ENCODE assay signal across 21 mouse cellular contexts in genomic region chr4:115086763-115087415, GRCm38 (mm10). TPM values are rescaled to one million over a fixed set of nuclear protein-coding genes. Genes with fewer than 3 reads are reported as not detected.
DNase-seq lines count a peak whose midpoint lies in the region; ATAC-seq and TF ChIP-seq lines count a peak whose summit lies in the region.
"Had no signal": no experiment of that assay in that cellular context is flagged by ENCODE, and none has a peak within 500 bp of the region (broad histone marks: within the 10 kb centered on the region; RNA-seq: fewer than 3 reads in every experiment).

No protein-coding gene starts in this region.

- H3K9ac ChIP-seq in liver, embryonic 12.5 days = peak overlapping the region; percentile 35; the same call in 1 of the 2 replicates
- 0 out of 2 replicates have a peak overlapping the region, but pooled peaks have one; percentile 6 for H3K9ac ChIP-seq in kidney, embryonic 16.5 days (replicated peaks; ENCODE audit: low read length)
- no peak overlapping the region for H3K9ac ChIP-seq in midbrain, embryonic 13.5 days (replicated peaks)

- POLR2A ChIA-PET in Patski (lab: Charles Lee) = interaction anchor here (0.7 to 0.9 kb wide), 3 partner anchors 40 to 187 kb away, joined by 3 to 4 read pairs (median 3); no protein-coding TSS in a partner anchor

- H3K9me3 ChIP-seq in liver, embryonic 12.5 days (replicated peaks) = no peaks in the 10 kb centered on the region
- H3K9me3 ChIP-seq in kidney, embryonic 16.5 days (ENCODE audit: low read length) = no peaks in the 10 kb centered on the region
- no peaks in the 10 kb centered on the region for H3K9me3 ChIP-seq in midbrain, embryonic 13.5 days
- H3K9me3 ChIP-seq: forebrain, embryonic 10.5 days; hindbrain, embryonic 10.5 days; midbrain, embryonic 10.5 days had no signal

- DNase-seq in liver (no peak), Patski (ENCODE audit: low read depth, low spot score) (no peak)
- DNase-seq in lung, postnatal 10 days = peak; percentile 46
- DNase-seq in cerebellum, postnatal 36 days = no peak
- no peak for DNase-seq in layer of hippocampus, adult 2 months (ENCODE audit: low spot score in 2 of 2)
- DNase-seq: adrenal gland, postnatal 36 days; cerebellum, adult 8-10 months; gastrocnemius, postnatal 10 days; retina, postnatal 1 day; right cerebral cortex, postnatal 4 days had no signal

- peak overlapping the region; percentile 23; the same call in 1 of the 2 replicates for H3K27ac ChIP-seq in liver, embryonic 12.5 days
- H3K27ac ChIP-seq in kidney, embryonic 16.5 days (ENCODE audit: low read length) = peak overlapping the region; percentile 85
- no peak overlapping the region for H3K27ac ChIP-seq in layer of hippocampus, adult 2 months
- no peak overlapping the region for H3K27ac ChIP-seq in midbrain, embryonic 13.5 days
- H3K27ac ChIP-seq: forebrain, embryonic 10.5 days; heart, adult 2 months; hindbrain, embryonic 10.5 days; midbrain, embryonic 10.5 days had no signal

- in situ Hi-C loops in Patski (cut with MboI; ENCODE audit: low pct_unique_long_range_greater_than_20kb) = no loop called here

- ATAC-seq in liver, embryonic 12.5 days = no peak
- peak; percentile 42 for ATAC-seq in Patski
- ATAC-seq in kidney, embryonic 16.5 days (ENCODE audit: low FRiP score, low TSS enrichment) = peak; percentile 20; the same call in 1 of the 2 replicates
- ATAC-seq in midbrain, embryonic 13.5 days = no peak

- TF ChIP-seq CTCF in Patski (IDR thresholded peaks at IDR 0.05) = no peak
- no peak for TF ChIP-seq CTCF in layer of hippocampus, adult 2 months (conservative IDR thresholded peaks at IDR 0.05)

- H3K36me3 ChIP-seq in liver, embryonic 12.5 days = no peaks in the 10 kb centered on the region
- H3K36me3 ChIP-seq in kidney, embryonic 16.5 days (ENCODE audit: insufficient read depth, low read length) = no peaks in the 10 kb centered on the region
- no peaks in the 10 kb centered on the region for H3K36me3 ChIP-seq in midbrain, embryonic 13.5 days
- H3K36me3 ChIP-seq: forebrain, embryonic 10.5 days; hindbrain, embryonic 10.5 days; midbrain, embryonic 10.5 days had no signal

- H3K4me3 ChIP-seq in liver, embryonic 12.5 days = no peak overlapping the region
- no peak overlapping the region for H3K4me3 ChIP-seq in kidney, embryonic 16.5 days (ENCODE audit: low read length)
- no peak overlapping the region for H3K4me3 ChIP-seq in layer of hippocampus, adult 2 months
- H3K4me3 ChIP-seq in midbrain, embryonic 13.5 days (replicated peaks) = no peak overlapping the region
- H3K4me3 ChIP-seq: forebrain, embryonic 10.5 days; heart, adult 2 months; hindbrain, embryonic 10.5 days; midbrain, embryonic 10.5 days had no signal

- peaks cover 76% of the 10 kb centered on the region for H3K4me1 ChIP-seq in liver, embryonic 12.5 days
- 0 out of 2 replicates have a peak, but pooled peaks cover 14% of the 10 kb centered on the region for H3K4me1 ChIP-seq in kidney, embryonic 16.5 days (ENCODE audit: insufficient read depth, low read length)
- H3K4me1 ChIP-seq in midbrain, embryonic 13.5 days (replicated peaks) = no peaks in the 10 kb centered on the region

- WGBS in liver, embryonic 12.5 days (ENCODE audit: insufficient replicate concordance) = 64% methylated on average over 3 of the region's 3 CpGs
- WGBS in kidney, embryonic 16.5 days = 45% methylated on average over 3 of the region's 3 CpGs
- 69% methylated on average over 3 of the region's 3 CpGs for WGBS in midbrain, embryonic 13.5 days

- CTCF ChIA-PET in Patski (lab: Charles Lee) = interaction anchor here (1.0 to 6.8 kb wide), 9 partner anchors 8 to 87 kb away, joined by 3 to 45 read pairs (median 6); partner anchors contain the start of gene Stil

- H3K27me3 ChIP-seq in liver, embryonic 12.5 days (replicated peaks) = peaks cover 13% of the 10 kb centered on the region
- no peaks in the 10 kb centered on the region for H3K27me3 ChIP-seq in Patski
- no peaks in the 10 kb centered on the region for H3K27me3 ChIP-seq in kidney, embryonic 16.5 days (ENCODE audit: insufficient read depth, low read length)
- peaks cover 28% of the 10 kb centered on the region for H3K27me3 ChIP-seq in midbrain, embryonic 13.5 days

- no peak overlapping the region for H3K4me2 ChIP-seq in liver, embryonic 12.5 days
- H3K4me2 ChIP-seq in kidney, embryonic 16.5 days (replicated peaks; ENCODE audit: low read depth, low read length) = 0 out of 2 replicates have a peak overlapping the region, but pooled peaks have one; percentile 6
- no peak overlapping the region for H3K4me2 ChIP-seq in midbrain, embryonic 13.5 days (replicated peaks)

RNA-seq across cellular contexts. Expression of gene Pdzk1ip1, which starts 1.6 kb away (rescaled TPM):
- polyA plus RNA-seq in liver, embryonic 12.5 days (2016; fragmentation: Nextera tagmentation; extraction: Ambion mirVana) = 30.2 and 33.1 TPM in 2 replicates
- 142 TPM for polyA plus RNA-seq in Patski (2021)
- polyA plus RNA-seq in kidney, embryonic 16.5 days (2015; fragmentation: Nextera tagmentation; extraction: Ambion mirVana) = 292 and 326 TPM in 2 replicates
- total RNA-seq in layer of hippocampus, adult 2 months (2021) = under 1 TPM in 1 of 2 experiments, not detected in 1; 0.96 TPM
- polyA plus RNA-seq in midbrain, embryonic 13.5 days (2015; fragmentation: Nextera tagmentation; extraction: Ambion mirVana) = 5.9 and 6.3 TPM in 2 replicates
- total RNA-seq: adrenal gland, postnatal 36 days had no signal
- polyA plus RNA-seq: C2C12 had no signal

RNA-seq across cellular contexts. Expression of gene Tal1, which starts 30.7 kb away (rescaled TPM):
- polyA plus RNA-seq in liver, embryonic 12.5 days (2016; fragmentation: Nextera tagmentation; extraction: Ambion mirVana) = 57.1 and 58.7 TPM in 2 replicates
- 1.2 TPM for polyA plus RNA-seq in Patski (2021)
- polyA plus RNA-seq in kidney, embryonic 16.5 days (2015; fragmentation: Nextera tagmentation; extraction: Ambion mirVana) = 1.2 and 1.3 TPM in 2 replicates
- 1 to 10 TPM in 1 of 2 experiments, under 1 TPM in 1; 0.86 to 1.0 TPM for total RNA-seq in layer of hippocampus, adult 2 months (2021)
- 7.6 and 11.9 TPM in 2 replicates for polyA plus RNA-seq in midbrain, embryonic 13.5 days (2015; fragmentation: Nextera tagmentation; extraction: Ambion mirVana)

RNA-seq across cellular contexts. Expression of gene Cyp4x1, which starts 47.2 kb away (rescaled TPM):
- polyA plus RNA-seq in liver, embryonic 12.5 days (2016; fragmentation: Nextera tagmentation; extraction: Ambion mirVana) = 0.08 and 0.14 TPM in 2 replicates
- not detected for polyA plus RNA-seq in Patski (2021)
- polyA plus RNA-seq in kidney, embryonic 16.5 days (2015; fragmentation: Nextera tagmentation; extraction: Ambion mirVana) = 0.41 and 1.0 TPM in 2 replicates
- 1 to 10 TPM; 8.2 to 8.3 TPM for total RNA-seq in layer of hippocampus, adult 2 months (2021)
- polyA plus RNA-seq in midbrain, embryonic 13.5 days (2015; fragmentation: Nextera tagmentation; extraction: Ambion mirVana) = 3.6 and 4.4 TPM in 2 replicates
- total RNA-seq: adrenal gland, postnatal 36 days; heart, adult 2 months; neutrophil, adult 5-6 weeks had no signal
- polyA plus RNA-seq: C2C12; heart, adult 2 months; heart, embryonic 16.5 days; testis, adult 2 months had no signal

Comparison
In these comparisons a context has a peak if more than half of its experiments do, and no peak if none do; other contexts are left out.
1. ATAC-seq: peak in Patski (single experiment) and kidney, embryonic 16.5 days (single experiment); none in liver, embryonic 12.5 days (single experiment) and midbrain, embryonic 13.5 days (single experiment).
2. H3K27ac ChIP-seq: peak in liver, embryonic 12.5 days (single experiment) and kidney, embryonic 16.5 days (single experiment); none in layer of hippocampus, adult 2 months (single experiment) and midbrain, embryonic 13.5 days (single experiment).